Mouse (Mus musculus) left cerebral cortex, adult 2 months (tissue): ENCODE measurements around the gene Smpx. TPM values are rescaled to one million over a fixed set of nuclear protein-coding genes. Genes with fewer than 3 reads are reported as not detected.

ENCODE experiments used
- DNase-seq, 2 experiments: peaks; one replicate each; pipeline ENCODE4 v3.0.0; 2021 to 2022; ENCODE audit warnings: low spot score in 2 of 2, mixed read lengths in 1 of 2; ENCODE audit errors: extremely low spot score in 1 of 2
- H3K27ac ChIP-seq: fragments of 200-600 bp; 2 replicates; pipeline ENCODE4 v1.8.1; 2022
- H3K4me3 ChIP-seq: fragments of 200-600 bp; 2 replicates; pipeline ENCODE4 v1.8.1; 2022
- CTCF ChIP-seq: fragments of 200-600 bp; IDR thresholded peaks from 2 replicates; pipeline ENCODE4 v1.8.1; 2022; ENCODE audit warnings: antibody characterized with exemption, mild to moderate bottlenecking, moderate library complexity
- intact Hi-C: fragments of 180-260 bp; cut with DNase I; formaldehyde crosslinking; loops from one replicate; pipeline ENCODE4 v1.15.1; 2025
- long read RNA-seq, 2 experiments: library from polyadenylated mRNA; stranded (forward); transcript quantifications; one replicate each; pipeline ENCODE4 v2.0.0; 2021; ENCODE audit warnings: borderline mapping rate in 2 of 2
- total RNA-seq, 2 experiments: library from RNA; stranded (reverse); gene quantifications; 2 replicates each; pipeline ENCODE4 v1.2.3; 2021

Smpx gene
- total RNA-seq: not detected
- long read RNA-seq, experiment 1: 0 reads
- long read RNA-seq, experiment 2: 0 reads

GRCm38 (mm10) chrX:157698862-157699261 lies at the start of gene Smpx:
Smpx (plus strand) TSS chrX:157698910.
- H3K4me3 ChIP-seq: no peak within 1 kb of the TSS
- no peak for TF ChIP-seq CTCF
- no peak for DNase-seq
- intact Hi-C loops: no loop called here
- H3K27ac ChIP-seq: no peak within 1 kb of the TSS

- no peak for TF ChIP-seq CTCF
- no peak for DNase-seq
- H3K4me3 ChIP-seq: no peak overlapping the region
- intact Hi-C loops: no loop called here
- H3K27ac ChIP-seq: no peak overlapping the region
Observed at GRCm38 (mm10) chrX:157655047-157655446, 43.7 kb upstream of the Smpx start.

GRCm38 (mm10) chrX:157657356-157657755 lies 41.4 kb upstream of the Smpx start:
- intact Hi-C loops: no loop called here
- no peak for DNase-seq
- no peak for TF ChIP-seq CTCF
- Histone ChIP-seq H3K27ac (no peak overlapping the region), H3K4me3 (no peak overlapping the region)

GRCm38 (mm10) chrX:157671820-157672219 lies 26.9 kb upstream of the Smpx start:
- Histone ChIP-seq H3K27ac (no peak overlapping the region), H3K4me3 (no peak overlapping the region)
- TF ChIP-seq CTCF: peak; percentile 20
- no peak for DNase-seq
- intact Hi-C loops: no loop called here

GRCm38 (mm10) chrX:157674667-157675350 lies 23.9 kb upstream of the Smpx start:
- no peak overlapping the region for H3K27ac ChIP-seq
- H3K4me3 ChIP-seq: no peak overlapping the region
- intact Hi-C loops: no loop called here
- DNase-seq: no peak
- no peak for TF ChIP-seq CTCF

DNA sequence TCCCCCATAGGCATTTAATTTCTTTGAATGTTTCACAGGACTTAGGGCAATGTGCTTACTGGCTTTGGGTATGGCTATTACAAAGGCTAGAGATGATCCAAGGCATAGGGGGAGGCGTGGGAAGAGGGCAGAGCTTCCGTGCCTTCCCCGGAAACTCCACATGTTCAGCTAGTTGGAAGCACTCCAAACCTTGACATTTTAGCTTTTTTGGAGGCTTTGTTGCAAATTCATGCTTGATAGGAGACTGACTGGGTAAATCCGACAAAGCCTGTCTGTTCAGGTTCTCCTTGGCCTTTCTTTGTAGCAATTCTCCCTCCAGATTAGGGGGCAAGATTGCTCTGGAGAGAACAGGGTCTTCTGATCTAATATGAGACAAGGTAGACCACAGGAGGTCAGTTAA lies 7.5 kb upstream of the Smpx start:
- intact Hi-C loops: no loop called here
- Histone ChIP-seq H3K4me3 (no peak overlapping the region), H3K27ac (no peak overlapping the region)
- no peak for TF ChIP-seq CTCF
- DNase-seq: no peak

DNA sequence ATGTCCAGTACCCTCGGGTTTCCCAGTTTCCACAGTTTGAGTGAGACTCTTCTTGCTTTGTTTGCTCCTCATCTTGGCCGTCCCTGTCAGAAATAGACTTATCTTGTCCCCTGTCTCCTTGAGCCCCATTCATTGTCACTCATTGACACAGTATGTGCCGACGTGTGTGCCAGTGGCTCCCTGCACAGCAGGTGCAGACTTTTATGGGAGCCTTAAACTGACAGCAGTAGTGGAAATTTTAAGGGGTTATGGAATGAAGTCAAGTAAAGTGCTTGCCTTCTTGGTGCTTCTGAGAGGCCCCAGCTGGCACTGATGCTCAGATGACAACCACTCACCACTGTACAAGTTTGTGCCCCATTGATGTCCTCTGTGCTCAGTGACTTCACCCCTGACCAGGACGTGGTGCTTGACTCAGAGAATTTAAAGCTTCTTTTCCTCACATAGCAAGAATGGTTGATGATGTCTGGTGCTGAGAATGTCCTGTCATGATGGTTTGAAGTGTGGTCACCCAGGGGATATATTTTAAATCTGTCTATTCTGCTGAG lies 1.0 kb upstream of the Smpx start:
- Histone ChIP-seq H3K4me3 (no peak overlapping the region), H3K27ac (no peak overlapping the region)
- intact Hi-C loops: no loop called here
- no peak for TF ChIP-seq CTCF
- no peak for DNase-seq

DNA sequence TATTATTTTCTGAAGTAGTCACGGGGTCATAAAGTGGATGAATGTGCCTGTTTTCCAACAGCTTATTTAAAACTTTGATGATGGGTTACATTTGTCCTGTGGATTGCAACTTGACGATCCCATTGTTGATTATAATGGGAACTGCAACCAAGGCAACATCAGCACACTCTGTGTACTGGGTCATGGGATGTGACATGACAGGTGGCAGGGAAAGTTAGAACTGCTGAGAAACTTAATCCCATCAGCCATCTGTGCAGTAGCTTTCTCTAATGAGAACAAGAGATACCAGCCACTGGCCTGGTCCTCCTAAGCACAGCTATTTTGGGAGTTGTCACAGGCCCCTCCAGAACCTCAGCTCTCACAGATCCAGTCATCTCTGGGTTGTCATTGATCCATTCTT lies 8.5 kb downstream of the Smpx start:
- intact Hi-C loops: no loop called here
- no peak for DNase-seq
- Histone ChIP-seq H3K27ac (no peak overlapping the region), H3K4me3 (no peak overlapping the region)
- no peak for TF ChIP-seq CTCF

- Histone ChIP-seq H3K27ac (no peak overlapping the region), H3K4me3 (no peak overlapping the region)
- intact Hi-C loops: no loop called here
- TF ChIP-seq CTCF: no peak
- no peak for DNase-seq
Observed at GRCm38 (mm10) chrX:157708616-157709280, 10.0 kb downstream of the Smpx start.

DNA sequence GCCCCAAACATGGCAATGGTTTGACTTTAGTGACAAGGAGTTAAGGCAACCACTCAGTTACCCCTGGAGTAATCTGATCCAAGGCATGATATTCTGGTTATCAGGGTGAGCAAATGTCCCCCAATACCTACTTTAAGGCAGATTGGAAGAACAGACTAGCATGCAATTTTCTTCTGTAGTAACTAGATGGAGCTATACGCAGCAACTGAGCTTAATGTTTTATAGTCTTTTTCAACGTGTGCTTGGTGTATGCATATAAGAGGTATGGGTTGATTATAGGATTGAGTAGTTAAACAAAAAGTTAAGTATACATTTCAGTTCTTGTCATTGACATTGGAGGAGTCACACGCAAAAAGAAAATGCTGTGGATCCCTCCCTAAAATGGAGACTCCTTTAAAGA lies 21.2 kb downstream of the Smpx start:
- H3K4me3 ChIP-seq: no peak overlapping the region
- no peak overlapping the region for H3K27ac ChIP-seq
- peak; percentile 39 for TF ChIP-seq CTCF
- intact Hi-C loops: no loop called here
- DNase-seq: no peak

GRCm38 (mm10) chrX:157730622-157731341 lies 32.1 kb downstream of the Smpx start:
- H3K4me3 ChIP-seq: no peak overlapping the region
- intact Hi-C loops: loop anchor here (5.0 to 10.0 kb wide), 5 partner anchors 307 to 1524 kb away; no protein-coding TSS in a partner anchor
- DNase-seq: peak; percentile 27 to 37
- no peak for TF ChIP-seq CTCF
- H3K27ac ChIP-seq: peak overlapping the region; percentile 65
